In genomic region chr8:6227901-6228300, GRCm38 (mm10) we compare ENCODE assay signal across 26 mouse cellular contexts.
A peak's percentile ranks its signal among the peaks of the same experiment; 100 is the strongest.
DNase-seq lines count a peak whose midpoint lies in the region; ATAC-seq and TF ChIP-seq lines count a peak whose summit lies in the region.
"Had no signal": no experiment of that assay in that cellular context is flagged by ENCODE, and none has a peak within 500 bp of the region (broad histone marks: within the 10 kb centered on the region; RNA-seq: fewer than 3 reads in every experiment).

No protein-coding gene starts in this region.

- 51% methylated on average over 1 of the region's 1 CpGs for WGBS in forebrain, embryonic 16.5 days
- 83% methylated on average over 1 of the region's 1 CpGs for WGBS in forebrain, embryonic 13.5 days
- WGBS in limb, embryonic 14.5 days, result 66% methylated on average over 1 of the region's 1 CpGs
- 86% methylated on average over 1 of the region's 1 CpGs for WGBS in limb, embryonic 10.5 days

- no peak overlapping the region for H3K27ac ChIP-seq in forebrain, embryonic 16.5 days (ENCODE audit: low read length)
- no peak overlapping the region for H3K27ac ChIP-seq in forebrain, embryonic 13.5 days
- H3K27ac ChIP-seq in limb, embryonic 14.5 days (replicated peaks; ENCODE audit: low read depth, low read length), result no peak overlapping the region
- no peak overlapping the region for H3K27ac ChIP-seq in limb, embryonic 10.5 days
- H3K27ac ChIP-seq: embryonic facial prominence, embryonic 15.5 days; heart, embryonic 15.5 days; hindbrain, embryonic 13.5 days; limb, embryonic 13.5 days; liver, embryonic 12.5 days; macrophage had no signal

- no peaks in the 10 kb centered on the region for H3K36me3 ChIP-seq in forebrain, embryonic 16.5 days (ENCODE audit: control insufficient read depth, insufficient read depth)
- no peaks in the 10 kb centered on the region for H3K36me3 ChIP-seq in forebrain, embryonic 13.5 days (ENCODE audit: poor library complexity, severe bottlenecking)
- H3K36me3 ChIP-seq in limb, embryonic 14.5 days (ENCODE audit: control insufficient read depth, insufficient read depth, low read length), result no peaks in the 10 kb centered on the region
- H3K36me3 ChIP-seq in limb, embryonic 10.5 days, result no peaks in the 10 kb centered on the region
- H3K36me3 ChIP-seq: embryonic facial prominence, embryonic 15.5 days; G1E; heart, embryonic 15.5 days; hindbrain, embryonic 13.5 days; limb, embryonic 13.5 days; liver, embryonic 12.5 days had no signal

- H3K4me2 ChIP-seq in forebrain, embryonic 16.5 days (ENCODE audit: low read length), result no peak overlapping the region
- no peak overlapping the region for H3K4me2 ChIP-seq in forebrain, embryonic 13.5 days
- no peak overlapping the region for H3K4me2 ChIP-seq in limb, embryonic 14.5 days (replicated peaks; ENCODE audit: low read depth, low read length, severe bottlenecking)
- H3K4me2 ChIP-seq: embryonic facial prominence, embryonic 15.5 days; heart, embryonic 15.5 days; hindbrain, embryonic 13.5 days; limb, embryonic 13.5 days; liver, embryonic 12.5 days had no signal

- no peak overlapping the region for H3K9ac ChIP-seq in forebrain, embryonic 16.5 days (replicated peaks; ENCODE audit: low read depth, low read length)
- H3K9ac ChIP-seq in forebrain, embryonic 13.5 days, result no peak overlapping the region
- H3K9ac ChIP-seq in limb, embryonic 14.5 days (ENCODE audit: low read depth, low read length, severe bottlenecking), result no peak overlapping the region
- H3K9ac ChIP-seq: embryonic facial prominence, embryonic 15.5 days; heart, embryonic 15.5 days; hindbrain, embryonic 13.5 days; limb, embryonic 13.5 days; liver, embryonic 12.5 days; liver, postnatal 0 days had no signal

- no peak overlapping the region for H3K4me3 ChIP-seq in forebrain, embryonic 16.5 days (replicated peaks; ENCODE audit: low read length)
- no peak overlapping the region for H3K4me3 ChIP-seq in forebrain, embryonic 13.5 days
- no peak overlapping the region for H3K4me3 ChIP-seq in limb, embryonic 14.5 days (replicated peaks; ENCODE audit: low read length)
- no peak overlapping the region for H3K4me3 ChIP-seq in limb, embryonic 10.5 days
- H3K4me3 ChIP-seq: embryonic facial prominence, embryonic 15.5 days; heart, embryonic 15.5 days; hindbrain, embryonic 13.5 days; limb, embryonic 13.5 days; liver, embryonic 12.5 days had no signal

- DNase-seq in adrenal gland, postnatal 10 days, result peak; percentile 6
- no peak for DNase-seq in adrenal gland, postnatal 36 days
- peak; percentile 72 for DNase-seq in limb, embryonic 14.5 days (ENCODE audit: low spot score)
- no peak for DNase-seq in limb, embryonic 10.5 days (ENCODE audit: low spot score)
- DNase-seq in 3T3-L1 (ENCODE audit: low read depth, low spot score), result peak; percentile 41
- no peak for DNase-seq in heart, adult 11 months
- DNase-seq: adrenal gland, postnatal 25 days; cerebellum, adult 2 months; gastrocnemius, postnatal 10 days; kidney, adult 11 months; kidney, postnatal 14 days; layer of hippocampus, adult 9-11 months; liver, postnatal 0 days; thymus, postnatal 4 days had no signal

- no peaks in the 10 kb centered on the region for H3K4me1 ChIP-seq in forebrain, embryonic 16.5 days (replicated peaks; ENCODE audit: control insufficient read depth, insufficient read depth, low read length)
- no peaks in the 10 kb centered on the region for H3K4me1 ChIP-seq in forebrain, embryonic 13.5 days
- peaks cover 4% of the 10 kb centered on the region; the same call in 1 of the 2 replicates for H3K4me1 ChIP-seq in limb, embryonic 14.5 days (ENCODE audit: control insufficient read depth, insufficient read depth, low read length)
- H3K4me1 ChIP-seq in limb, embryonic 10.5 days, result no peaks in the 10 kb centered on the region
- H3K4me1 ChIP-seq: embryonic facial prominence, embryonic 15.5 days; heart, embryonic 15.5 days; hindbrain, embryonic 13.5 days; limb, embryonic 13.5 days; liver, embryonic 12.5 days had no signal

- no peak for TF ChIP-seq POLR2A in limb, embryonic 14.5 days (IDR thresholded peaks at IDR 0.05; ENCODE audit: borderline replicate concordance, extremely low read depth, insufficient read depth, insufficient read length)

- no peaks in the 10 kb centered on the region for H3K9me3 ChIP-seq in forebrain, embryonic 16.5 days (ENCODE audit: control insufficient read depth, low read length)
- no peaks in the 10 kb centered on the region for H3K9me3 ChIP-seq in forebrain, embryonic 13.5 days (replicated peaks)
- H3K9me3 ChIP-seq in limb, embryonic 14.5 days (ENCODE audit: control insufficient read depth, low read length), result no peaks in the 10 kb centered on the region
- H3K9me3 ChIP-seq in limb, embryonic 10.5 days (replicated peaks), result no peaks in the 10 kb centered on the region
- H3K9me3 ChIP-seq: embryonic facial prominence, embryonic 15.5 days; G1E; heart, embryonic 15.5 days; hindbrain, embryonic 13.5 days; limb, embryonic 13.5 days; liver, embryonic 12.5 days had no signal

- ATAC-seq in forebrain, embryonic 16.5 days, result peak; percentile 38; the same call in 1 of the 2 replicates
- ATAC-seq in forebrain, embryonic 13.5 days, result no peak
- ATAC-seq in limb, embryonic 14.5 days (ENCODE audit: low FRiP score, low read depth), result no peak
- ATAC-seq: inflammation-experienced regulatory T-cells, adult 6 months; liver, embryonic 12.5 days; liver, postnatal 0 days; lung, postnatal 0 days; Patski had no signal

- no peaks in the 10 kb centered on the region for H3K27me3 ChIP-seq in forebrain, embryonic 16.5 days (replicated peaks; ENCODE audit: control insufficient read depth, insufficient read depth, low read length)
- no peaks in the 10 kb centered on the region for H3K27me3 ChIP-seq in forebrain, embryonic 13.5 days
- no peaks in the 10 kb centered on the region for H3K27me3 ChIP-seq in limb, embryonic 14.5 days (ENCODE audit: control insufficient read depth, insufficient read depth, low read length)
- no peaks in the 10 kb centered on the region for H3K27me3 ChIP-seq in limb, embryonic 10.5 days (ENCODE audit: low read depth, poor library complexity, severe bottlenecking)
- H3K27me3 ChIP-seq: embryonic facial prominence, embryonic 15.5 days; heart, embryonic 15.5 days; hindbrain, embryonic 13.5 days; limb, embryonic 13.5 days; liver, embryonic 12.5 days; Patski had no signal

Comparison
In these comparisons a context has a peak if more than half of its experiments do, and no peak if none do; other contexts are left out.
1. DNase-seq: peak in adrenal gland, postnatal 10 days (single experiment), limb, embryonic 14.5 days (single experiment) and 3T3-L1 (single experiment); none in adrenal gland, postnatal 36 days (0 of 2), limb, embryonic 10.5 days (single experiment) and heart, adult 11 months (single experiment).